In genomic region chr3:75635648-75636047, GRCm38 (mm10) we compare ENCODE assay signal across 16 mouse cellular contexts.
"Had no signal": no experiment of that assay in that cellular context is flagged by ENCODE, and none has a peak within 500 bp of the region (broad histone marks: within the 10 kb centered on the region; RNA-seq: fewer than 3 reads in every experiment).

No protein-coding gene starts in this region.

- H3K36me3 ChIP-seq: limb, embryonic 12.5 days; liver, embryonic 13.5 days; lung, embryonic 15.5 days had no signal

- H3K4me3 ChIP-seq: limb, embryonic 12.5 days; liver, embryonic 13.5 days; lung, embryonic 15.5 days; megakaryocyte, embryonic 14.5 days had no signal

- H3K27me3 ChIP-seq: limb, embryonic 12.5 days; liver, embryonic 13.5 days; lung, embryonic 15.5 days; megakaryocyte, embryonic 14.5 days had no signal

- ATAC-seq: liver, postnatal 0 days; midbrain, embryonic 16.5 days had no signal

- H3K4me2 ChIP-seq: limb, embryonic 12.5 days; liver, embryonic 13.5 days; lung, embryonic 15.5 days; midbrain, embryonic 11.5 days had no signal

- H3K9me3 ChIP-seq: limb, embryonic 12.5 days; liver, embryonic 13.5 days; lung, embryonic 15.5 days; megakaryocyte, embryonic 14.5 days had no signal

- H3K4me1 ChIP-seq: liver, embryonic 13.5 days; lung, embryonic 15.5 days had no signal

- DNase-seq: kidney, postnatal 25 days; liver; liver, embryonic 13.5 days; liver, postnatal 0 days; lung, postnatal 14 days; retina, postnatal 1 day; right cerebral cortex, postnatal 4 days; spleen, adult 18-20 months; thymus, adult 18-20 months; thymus, postnatal 14 days had no signal

- H3K9ac ChIP-seq: limb, embryonic 12.5 days; liver, embryonic 13.5 days; liver, postnatal 0 days; lung, embryonic 15.5 days had no signal

- H3K27ac ChIP-seq: limb, embryonic 12.5 days; liver, embryonic 13.5 days; lung, embryonic 15.5 days; macrophage had no signal
